Mouse (Mus musculus): Measurements from ENCODE around the gene Wbp2nl. TPM values are rescaled to one million over a fixed set of nuclear protein-coding genes. Genes with fewer than 3 reads are reported as not detected.

Wbp2nl gene
- not detected in 2 replicates for polyA plus RNA-seq (2015; fragmentation: Nextera tagmentation; extraction: Ambion mirVana)

- no peak for ATAC-seq (replicated peaks)
- no peak within 1 kb of the TSS for H3K27ac ChIP-seq
- H3K4me1 ChIP-seq = no peaks in the 10 kb centered on the region
- 0 out of 2 replicates have a peak, but pooled peaks cover 3% of the 10 kb centered on the region for H3K27me3 ChIP-seq (replicated peaks)
- H3K4me3 ChIP-seq = no peak within 1 kb of the TSS
- H3K4me2 ChIP-seq = 0 out of 2 replicates have a peak within 1 kb of the TSS, but pooled peaks have one; percentile 8
- H3K9me3 ChIP-seq = no peaks in the 10 kb centered on the region
- 66% methylated on average over 39 of the region's 39 CpGs for WGBS
- H3K36me3 ChIP-seq (replicated peaks) = no peaks in the 10 kb centered on the region
- no peak within 1 kb of the TSS for H3K9ac ChIP-seq
These were observed at the start of gene Wbp2nl for GRCm38 (mm10) chr15:82298764-82299561. Gene Wbp2nl, plus strand, starts transcription at chr15:82298954.

DNA sequence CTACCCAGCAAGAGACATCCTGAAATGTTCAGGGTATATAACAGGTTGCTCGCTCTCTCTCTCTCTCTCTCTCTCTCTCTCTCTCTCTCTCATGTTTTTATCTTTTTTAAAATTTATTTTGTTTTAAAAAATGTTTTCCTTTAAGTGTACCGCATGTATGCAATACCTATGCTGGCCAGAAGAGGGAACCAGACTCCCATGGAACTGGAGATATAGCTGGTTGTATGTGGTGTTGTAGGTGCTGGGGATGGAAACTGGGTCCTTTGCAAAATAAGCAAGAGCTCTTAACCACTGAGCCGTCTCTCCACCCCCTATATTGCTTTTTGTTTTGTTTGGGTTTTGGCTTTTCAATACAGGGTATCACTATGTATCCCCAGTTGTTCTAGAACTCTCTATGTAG, 47.2 kb upstream of the Wbp2nl start:
- Histone ChIP-seq H3K9ac (no peak overlapping the region), H3K36me3 (replicated peaks) (no peaks in the 10 kb centered on the region), H3K9me3 (no peaks in the 10 kb centered on the region), H3K4me2 (no peak overlapping the region), H3K27me3 (replicated peaks) (no peaks in the 10 kb centered on the region), H3K4me1 (peaks cover 15% of the 10 kb centered on the region), H3K4me3 (no peak overlapping the region), H3K27ac (no peak overlapping the region)
- no peak for ATAC-seq (replicated peaks)
- 100% methylated on average over 3 of the region's 3 CpGs for WGBS

DNA sequence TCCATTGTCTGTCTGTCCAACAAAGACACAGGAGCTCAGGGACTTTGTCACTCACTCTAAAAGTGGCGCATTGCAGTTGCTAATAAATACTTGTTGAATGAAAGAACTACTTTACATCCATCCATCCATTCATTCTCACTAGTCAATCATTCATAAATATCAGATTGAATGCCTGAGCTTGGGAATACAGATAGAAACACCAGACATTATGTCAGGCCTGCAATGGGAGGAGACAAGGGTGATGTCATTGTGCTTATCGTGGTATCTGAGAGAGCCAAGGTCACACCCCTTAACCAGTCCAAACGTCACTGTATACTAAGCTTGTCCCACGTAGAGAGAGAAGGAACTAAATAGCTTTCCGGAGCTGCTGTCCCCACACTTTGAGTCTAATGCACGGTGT, 46.7 kb upstream of the Wbp2nl start, which contains the start of gene 1500009C09Rik:
TSS of gene 1500009C09Rik (plus strand) at position 301 of the 400 bp plus-strand sequence.
- Histone ChIP-seq H3K27ac (no peak within 1 kb of the TSS), H3K27me3 (replicated peaks) (no peaks in the 10 kb centered on the region), H3K4me1 (peaks cover 20% of the 10 kb centered on the region), H3K4me3 (no peak within 1 kb of the TSS), H3K4me2 (no peak within 1 kb of the TSS), H3K9ac (no peak within 1 kb of the TSS), H3K36me3 (replicated peaks) (no peaks in the 10 kb centered on the region), H3K9me3 (no peaks in the 10 kb centered on the region)
- ATAC-seq (replicated peaks) = no peak
- 91% methylated on average over 6 of the region's 6 CpGs for WGBS

GRCm38 (mm10) chr15:82255248-82255647, 43.5 kb upstream of the Wbp2nl start:
- WGBS = 44% methylated on average over 4 of the region's 4 CpGs
- no peaks in the 10 kb centered on the region for H3K9me3 ChIP-seq
- ATAC-seq (replicated peaks) = peak; percentile 10
- H3K27me3 ChIP-seq (replicated peaks) = no peaks in the 10 kb centered on the region
- H3K27ac ChIP-seq = peak overlapping the region; percentile 89
- no peak overlapping the region for H3K9ac ChIP-seq
- no peak overlapping the region; the same call in 1 of the 2 replicates for H3K4me3 ChIP-seq
- no peaks in the 10 kb centered on the region for H3K36me3 ChIP-seq (replicated peaks)
- H3K4me2 ChIP-seq = peak overlapping the region; percentile 63
- H3K4me1 ChIP-seq = peaks cover 31% of the 10 kb centered on the region

GRCm38 (mm10) chr15:82255944-82256383, 42.8 kb upstream of the Wbp2nl start:
- 1% methylated on average over 10 of the region's 10 CpGs for WGBS
- H3K27ac ChIP-seq = peak overlapping the region; percentile 89
- no peaks in the 10 kb centered on the region for H3K9me3 ChIP-seq
- peaks cover 31% of the 10 kb centered on the region for H3K4me1 ChIP-seq
- H3K9ac ChIP-seq = peak overlapping the region; percentile 66
- H3K27me3 ChIP-seq (replicated peaks) = no peaks in the 10 kb centered on the region
- H3K4me2 ChIP-seq = peak overlapping the region; percentile 63
- ATAC-seq (replicated peaks) = peak; percentile 94
- no peaks in the 10 kb centered on the region for H3K36me3 ChIP-seq (replicated peaks)
- H3K4me3 ChIP-seq = peak overlapping the region; percentile 53

GRCm38 (mm10) chr15:82259510-82259909, 39.2 kb upstream of the Wbp2nl start:
- Histone ChIP-seq H3K36me3 (replicated peaks) (no peaks in the 10 kb centered on the region), H3K27me3 (replicated peaks) (no peaks in the 10 kb centered on the region), H3K4me3 (no peak overlapping the region), H3K9me3 (no peaks in the 10 kb centered on the region), H3K27ac (no peak overlapping the region), H3K9ac (no peak overlapping the region), H3K4me2 (no peak overlapping the region), H3K4me1 (peaks cover 31% of the 10 kb centered on the region)
- WGBS = 12% methylated on average over 16 of the region's 16 CpGs
- ATAC-seq (replicated peaks) = no peak

DNA sequence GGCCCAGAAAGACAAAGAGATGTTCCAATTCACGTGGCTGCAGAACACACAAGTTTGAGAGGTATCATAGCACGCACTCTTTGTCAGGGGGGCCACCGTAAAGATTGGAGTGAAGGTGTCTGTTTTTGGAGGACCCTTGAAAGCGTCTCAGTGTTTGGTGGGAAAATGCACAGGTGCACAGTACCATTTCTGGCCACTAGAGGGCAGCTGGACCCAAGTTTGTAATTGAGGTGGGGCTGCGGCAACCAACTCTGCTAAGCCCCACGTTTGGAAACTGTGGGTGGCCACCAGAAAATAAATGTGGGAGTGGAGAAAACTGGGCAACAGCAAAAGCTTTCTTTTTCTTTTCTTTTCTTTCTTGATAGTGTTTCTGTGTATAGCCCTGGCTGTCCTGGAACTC, 32.4 kb upstream of the Wbp2nl start:
- WGBS = 12% methylated on average over 6 of the region's 6 CpGs
- no peaks in the 10 kb centered on the region for H3K27me3 ChIP-seq (replicated peaks)
- no peak overlapping the region for H3K27ac ChIP-seq

GRCm38 (mm10) chr15:82268185-82268584, 30.6 kb upstream of the Wbp2nl start:
- Histone ChIP-seq H3K4me3 (no peak overlapping the region), H3K27ac (peak overlapping the region; percentile 66), H3K9me3 (no peaks in the 10 kb centered on the region), H3K4me2 (no peak overlapping the region), H3K36me3 (replicated peaks) (no peaks in the 10 kb centered on the region), H3K9ac (no peak overlapping the region), H3K4me1 (peaks cover 28% of the 10 kb centered on the region), H3K27me3 (replicated peaks) (0 out of 2 replicates have a peak, but pooled peaks cover 3% of the 10 kb centered on the region)
- WGBS = 12% methylated on average over 3 of the region's 3 CpGs
- ATAC-seq (replicated peaks) = peak; percentile 54; the same call in 1 of the 2 replicates

More for the DNA sequence above, 32.4 kb upstream of the Wbp2nl start:
- Histone ChIP-seq H3K9me3 (no peaks in the 10 kb centered on the region), H3K4me3 (no peak overlapping the region), H3K36me3 (replicated peaks) (no peaks in the 10 kb centered on the region), H3K4me1 (peaks cover 23% of the 10 kb centered on the region), H3K4me2 (no peak overlapping the region), H3K9ac (no peak overlapping the region)
- no peak for ATAC-seq (replicated peaks)

DNA sequence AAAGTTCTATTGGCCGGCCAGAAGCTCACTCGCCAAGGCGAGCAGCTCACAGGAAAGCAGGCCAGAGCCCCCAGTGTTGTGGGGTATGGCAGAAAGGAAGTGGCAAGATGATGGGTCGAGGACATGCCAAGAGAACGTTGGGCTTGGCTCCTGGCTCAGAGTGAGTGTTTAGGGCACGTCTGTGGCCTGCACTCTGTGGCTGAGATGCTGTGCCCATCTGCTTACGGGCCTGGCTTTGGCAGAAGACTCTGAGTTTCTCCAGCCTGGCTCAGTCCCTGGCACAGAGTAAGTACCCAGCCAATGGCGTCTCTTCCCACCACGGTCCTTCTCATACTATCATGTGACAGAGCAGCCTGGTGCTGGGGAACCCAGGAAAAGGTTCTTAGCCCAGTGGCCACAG, 30.0 kb upstream of the Wbp2nl start:
- ATAC-seq (replicated peaks) = no peak
- Histone ChIP-seq H3K9me3 (no peaks in the 10 kb centered on the region), H3K4me1 (peaks cover 30% of the 10 kb centered on the region), H3K27ac (peak overlapping the region; percentile 66), H3K4me3 (no peak overlapping the region), H3K9ac (no peak overlapping the region; the same call in 1 of the 2 replicates), H3K4me2 (no peak overlapping the region), H3K27me3 (replicated peaks) (0 out of 2 replicates have a peak, but pooled peaks cover 3% of the 10 kb centered on the region), H3K36me3 (replicated peaks) (no peaks in the 10 kb centered on the region)
- 78% methylated on average over 9 of the region's 9 CpGs for WGBS

DNA sequence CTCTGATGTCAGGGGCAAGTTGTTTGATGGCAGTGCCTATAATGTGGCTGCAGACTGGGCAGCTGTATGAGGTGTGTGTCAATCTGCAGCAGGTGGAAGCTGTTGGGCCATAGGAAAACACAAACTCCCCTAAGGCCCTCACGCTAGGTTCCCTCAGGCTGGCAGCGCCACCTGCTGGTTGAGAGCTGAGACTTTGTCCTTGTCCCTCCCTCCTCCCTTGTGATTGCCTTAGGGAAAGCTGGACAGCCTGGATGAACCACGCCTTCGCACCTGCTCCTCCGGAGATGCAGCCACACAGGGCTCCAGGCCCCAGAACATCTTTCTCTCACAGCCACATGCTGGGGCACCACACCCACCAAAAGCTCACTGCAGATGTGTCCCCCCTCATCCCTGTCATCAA, 27.6 kb upstream of the Wbp2nl start:
- Histone ChIP-seq H3K4me3 (no peak overlapping the region), H3K36me3 (replicated peaks) (no peaks in the 10 kb centered on the region), H3K9me3 (no peaks in the 10 kb centered on the region), H3K27ac (0 out of 2 replicates have a peak overlapping the region, but pooled peaks have one; percentile 2), H3K4me1 (peaks cover 42% of the 10 kb centered on the region), H3K27me3 (replicated peaks) (0 out of 2 replicates have a peak, but pooled peaks cover 3% of the 10 kb centered on the region), H3K9ac (0 out of 2 replicates have a peak overlapping the region, but pooled peaks have one; percentile 1), H3K4me2 (no peak overlapping the region)
- 2% methylated on average over 5 of the region's 5 CpGs for WGBS
- ATAC-seq (replicated peaks) = no peak

- H3K27me3 ChIP-seq (replicated peaks) = 0 out of 2 replicates have a peak, but pooled peaks cover 3% of the 10 kb centered on the region
- peaks cover 53% of the 10 kb centered on the region for H3K4me1 ChIP-seq
- H3K9ac ChIP-seq = no peak overlapping the region
- no peaks in the 10 kb centered on the region for H3K36me3 ChIP-seq (replicated peaks)
- 90% methylated on average over 6 of the region's 6 CpGs for WGBS
- H3K4me3 ChIP-seq = no peak overlapping the region
- H3K4me2 ChIP-seq = no peak overlapping the region
- ATAC-seq (replicated peaks) = no peak
- no peak overlapping the region for H3K27ac ChIP-seq
- no peaks in the 10 kb centered on the region for H3K9me3 ChIP-seq
These were observed 26.5 kb upstream of the Wbp2nl start for GRCm38 (mm10) chr15:82272295-82272694.

DNA sequence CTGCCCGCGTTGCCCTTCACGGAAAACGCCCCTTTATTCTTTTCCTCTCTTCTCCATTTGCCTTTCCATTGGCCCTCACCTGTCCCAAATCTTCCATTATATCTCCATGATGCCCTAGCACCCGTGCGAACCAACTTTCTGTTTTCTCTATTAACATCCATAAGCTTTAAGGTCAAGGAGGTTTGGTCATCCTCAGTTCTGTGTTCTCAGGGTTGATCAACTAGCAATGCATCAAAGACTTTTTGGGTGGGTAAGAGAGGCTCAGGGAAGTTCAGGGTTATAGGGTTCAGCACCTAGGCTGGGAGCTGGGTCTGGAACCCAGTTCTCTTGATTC, 24.2 kb upstream of the Wbp2nl start, which contains the start of gene Sept3:
TSS of gene Sept3 (plus strand) at position 301 of the 334 bp plus-strand sequence.
- WGBS = 25% methylated on average over 6 of the region's 6 CpGs
- Histone ChIP-seq H3K27ac (peak within 1 kb of the TSS; percentile 96), H3K4me3 (peak within 1 kb of the TSS; percentile 94), H3K27me3 (replicated peaks) (0 out of 2 replicates have a peak, but pooled peaks cover 3% of the 10 kb centered on the region), H3K9me3 (no peaks in the 10 kb centered on the region), H3K9ac (peak within 1 kb of the TSS; percentile 97), H3K4me2 (peak within 1 kb of the TSS; percentile 76), H3K4me1 (peaks cover 52% of the 10 kb centered on the region), H3K36me3 (replicated peaks) (peaks cover 3% of the 10 kb centered on the region)
- ATAC-seq (replicated peaks) = no peak

Measured in midbrain, embryonic 15.5 days (tissue).